Comparison of ENCODE assay signal across 15 mouse cellular contexts in genomic region chr5:35395566-35396440, GRCm38 (mm10). TPM values are rescaled to one million over a fixed set of nuclear protein-coding genes. Genes with fewer than 3 reads are reported as not detected.
DNase-seq lines count a peak whose midpoint lies in the region; ATAC-seq and TF ChIP-seq lines count a peak whose summit lies in the region.
"Had no signal": no experiment of that assay in that cellular context is flagged by ENCODE, and none has a peak within 500 bp of the region (broad histone marks: within the 10 kb centered on the region; RNA-seq: fewer than 3 reads in every experiment).

No protein-coding gene starts in this region.

- 6% methylated on average over 9 of the region's 9 CpGs for WGBS in heart, embryonic 11.5 days (ENCODE audit: insufficient replicate concordance)
- WGBS in kidney, postnatal 0 days, result 6% methylated on average over 9 of the region's 9 CpGs
- 4% methylated on average over 9 of the region's 9 CpGs for WGBS in intestine, embryonic 15.5 days

- H3K27me3 ChIP-seq in heart, embryonic 11.5 days (ENCODE audit: control insufficient read depth, insufficient read depth, low read length), result peaks cover 96% of the 10 kb centered on the region
- peaks cover 97% of the 10 kb centered on the region for H3K27me3 ChIP-seq in kidney, postnatal 0 days (ENCODE audit: insufficient read depth, low read length)
- H3K27me3 ChIP-seq in intestine, embryonic 15.5 days (replicated peaks), result peaks cover 95% of the 10 kb centered on the region

- TF ChIP-seq CTCF in kidney, postnatal 0 days (IDR thresholded peaks at IDR 0.05; ENCODE audit: low read depth), result no peak

- H3K9me3 ChIP-seq in heart, embryonic 11.5 days (replicated peaks; ENCODE audit: control insufficient read depth, low read length), result no peaks in the 10 kb centered on the region
- no peaks in the 10 kb centered on the region for H3K9me3 ChIP-seq in kidney, postnatal 0 days (replicated peaks; ENCODE audit: low read length)
- no peaks in the 10 kb centered on the region for H3K9me3 ChIP-seq in intestine, embryonic 15.5 days
- H3K9me3 ChIP-seq: hindbrain, embryonic 15.5 days; stomach, embryonic 15.5 days had no signal

- no peaks in the 10 kb centered on the region for H3K36me3 ChIP-seq in heart, embryonic 11.5 days (ENCODE audit: control insufficient read depth, insufficient read depth, low read length)
- no peaks in the 10 kb centered on the region for H3K36me3 ChIP-seq in kidney, postnatal 0 days (ENCODE audit: insufficient read depth, low read length)
- no peaks in the 10 kb centered on the region for H3K36me3 ChIP-seq in intestine, embryonic 15.5 days
- H3K36me3 ChIP-seq: hindbrain, embryonic 15.5 days; stomach, embryonic 15.5 days had no signal

- intact Hi-C loops in heart, postnatal 10 days (cut with DNase I), result no loop called here

- H3K4me2 ChIP-seq in heart, embryonic 11.5 days, result no peak overlapping the region
- H3K4me2 ChIP-seq in kidney, postnatal 0 days (ENCODE audit: low read length), result peak overlapping the region; percentile 30; the same call in 1 of the 2 replicates
- 0 out of 2 replicates have a peak overlapping the region, but pooled peaks have one; percentile 4 for H3K4me2 ChIP-seq in intestine, embryonic 15.5 days (replicated peaks)
- H3K4me2 ChIP-seq: hindbrain, embryonic 15.5 days; stomach, embryonic 15.5 days had no signal

- DNase-seq in heart, postnatal 10 days, result no peak
- DNase-seq in kidney, postnatal 0 days (ENCODE audit: low spot score), result no peak
- DNase-seq in kidney, postnatal 25 days, result no peak
- peak; percentile 78 for DNase-seq in Muller cell, postnatal 12 days (ENCODE audit: inconsistent ontology term)
- DNase-seq in right cerebral cortex, postnatal 25 days, result no peak
- DNase-seq: adrenal gland, postnatal 10 days; thymus, postnatal 4 days had no signal

- H3K9ac ChIP-seq in heart, embryonic 11.5 days (ENCODE audit: low read depth, low read length), result no peak overlapping the region
- H3K9ac ChIP-seq in kidney, postnatal 0 days (ENCODE audit: low read depth, low read length), result no peak overlapping the region
- H3K9ac ChIP-seq in intestine, embryonic 15.5 days, result no peak overlapping the region
- H3K9ac ChIP-seq: hindbrain, embryonic 15.5 days; liver, embryonic 14.5 days; stomach, embryonic 15.5 days had no signal

- H3K4me1 ChIP-seq in heart, embryonic 11.5 days (ENCODE audit: control insufficient read depth, insufficient read depth, low read length), result peaks cover 5% of the 10 kb centered on the region
- H3K4me1 ChIP-seq in kidney, postnatal 0 days (replicated peaks; ENCODE audit: insufficient read depth, low read length), result peaks cover 17% of the 10 kb centered on the region
- peaks cover 21% of the 10 kb centered on the region for H3K4me1 ChIP-seq in intestine, embryonic 15.5 days (replicated peaks)

- no peak overlapping the region for H3K27ac ChIP-seq in heart, embryonic 11.5 days (ENCODE audit: low read depth, low read length)
- no peak overlapping the region for H3K27ac ChIP-seq in kidney, postnatal 0 days
- no peak overlapping the region for H3K27ac ChIP-seq in intestine, embryonic 15.5 days
- H3K27ac ChIP-seq: hindbrain, embryonic 15.5 days; left cerebral cortex, adult 2 months; liver, embryonic 14.5 days; stomach, embryonic 15.5 days had no signal

- no peak for ATAC-seq in heart, embryonic 11.5 days (replicated peaks; ENCODE audit: insufficient number of reproducible peaks, low FRiP score, low TSS enrichment)
- no peak for ATAC-seq in kidney, postnatal 0 days (replicated peaks; ENCODE audit: low FRiP score, low read depth)
- ATAC-seq in intestine, embryonic 15.5 days, result no peak
- no peak for ATAC-seq in monocyte, adult 5-6 weeks (replicated peaks; ENCODE audit: insufficient number of reproducible peaks, low FRiP score, low TSS enrichment, poor library complexity, severe bottlenecking)

- 0 out of 2 replicates have a peak overlapping the region, but pooled peaks have one; percentile 2 for H3K4me3 ChIP-seq in heart, embryonic 11.5 days (ENCODE audit: low read depth, low read length)
- H3K4me3 ChIP-seq in kidney, postnatal 0 days (replicated peaks; ENCODE audit: low read depth, low read length), result peak overlapping the region; percentile 16; the same call in 1 of the 2 replicates
- H3K4me3 ChIP-seq in intestine, embryonic 15.5 days (replicated peaks), result no peak overlapping the region; the same call in 1 of the 2 replicates
- H3K4me3 ChIP-seq: hindbrain, embryonic 15.5 days; left cerebral cortex, adult 2 months; stomach, embryonic 15.5 days had no signal

RNA-seq across cellular contexts. Expression of gene Hmx1, which starts 6.9 kb away (rescaled TPM):
- not detected in 2 replicates for polyA plus RNA-seq in heart, embryonic 11.5 days (2014; fragmentation: Nextera tagmentation; extraction: Ambion mirVana)
- total RNA-seq in heart, postnatal 10 days (2021), result not detected
- polyA plus RNA-seq in kidney, postnatal 0 days (2015; fragmentation: Nextera tagmentation; extraction: Ambion mirVana), result not detected in 2 replicates
- polyA plus RNA-seq in intestine, embryonic 15.5 days (2015; fragmentation: Nextera tagmentation; extraction: Ambion mirVana), result 0.09 and 0.18 TPM in 2 replicates
- total RNA-seq in monocyte, adult 5-6 weeks (2017), result not detected in 3 replicates
- total RNA-seq: common myeloid progenitor, adult 5-6 weeks; left cerebral cortex, adult 2 months had no signal
- polyA plus RNA-seq: hindbrain, embryonic 15.5 days; liver, embryonic 14.5 days had no signal
